Mouse (Mus musculus): ENCODE measurements at regions not wholly inside any gene's neighbourhood (a gene's known extent, or its start where the extent isn't known, plus 50 kb on each side); places are given as distances from the start of the nearest gene placed in this dataset.

GRCm38 (mm10) chr16:86361099-86361498 lies 459.5 kb upstream of the Adamts5 start:
- TF ChIP-seq SRF (IDR thresholded peaks at IDR 0.05; ENCODE audit: control insufficient read depth, insufficient read length, low read depth) = no peak
- TF ChIP-seq POLR2A (IDR thresholded peaks at IDR 0.05; ENCODE audit: insufficient read length, low read depth) = no peak
- no peak for TF ChIP-seq POLR2AphosphoS2 (IDR thresholded peaks at IDR 0.05; ENCODE audit: insufficient read length, low read depth)
- TF ChIP-seq TCF12 (IDR thresholded peaks at IDR 0.05; ENCODE audit: insufficient read depth, poor library complexity, severe bottlenecking) = no peak
- TF ChIP-seq REST (IDR thresholded peaks at IDR 0.05; ENCODE audit: insufficient read depth, insufficient read length) = no peak

Data from myocyte (in vitro differentiated cells).